ENCODE assay signal across 30 mouse cellular contexts in genomic region chr12:26501042-26501441, GRCm38 (mm10). TPM values are rescaled to one million over a fixed set of nuclear protein-coding genes. Genes with fewer than 3 reads are reported as not detected.
"Had no signal": no experiment of that assay in that cellular context is flagged by ENCODE, and none has a peak within 500 bp of the region (broad histone marks: within the 10 kb centered on the region; RNA-seq: fewer than 3 reads in every experiment).

No protein-coding gene starts in this region.

- H3K4me1 ChIP-seq: limb, embryonic 10.5 days; limb, embryonic 12.5 days; limb, embryonic 13.5 days; limb, embryonic 15.5 days; liver, embryonic 15.5 days; lung, embryonic 15.5 days; megakaryocyte, embryonic 14.5 days; midbrain, embryonic 10.5 days; midbrain, embryonic 12.5 days; midbrain, embryonic 13.5 days; midbrain, embryonic 15.5 days; neural tube, embryonic 12.5 days; neural tube, embryonic 13.5 days had no signal

- H3K27me3 ChIP-seq: limb, embryonic 12.5 days; limb, embryonic 13.5 days; limb, embryonic 15.5 days; liver, embryonic 12.5 days; liver, embryonic 15.5 days; lung, embryonic 15.5 days; megakaryocyte, embryonic 14.5 days; midbrain, embryonic 12.5 days; midbrain, embryonic 13.5 days; midbrain, embryonic 15.5 days; neural tube, embryonic 12.5 days; neural tube, embryonic 13.5 days had no signal

- H3K4me2 ChIP-seq: limb, embryonic 12.5 days; limb, embryonic 13.5 days; limb, embryonic 15.5 days; liver, embryonic 11.5 days; liver, embryonic 12.5 days; liver, embryonic 13.5 days; liver, embryonic 15.5 days; lung, embryonic 15.5 days; midbrain, embryonic 12.5 days; midbrain, embryonic 13.5 days; midbrain, embryonic 15.5 days; neural tube, embryonic 12.5 days; neural tube, embryonic 13.5 days had no signal

- ATAC-seq: liver, embryonic 12.5 days; liver, postnatal 0 days; lung, postnatal 0 days; midbrain, embryonic 13.5 days; midbrain, embryonic 15.5 days had no signal

- H3K9me3 ChIP-seq: limb, embryonic 10.5 days; limb, embryonic 12.5 days; limb, embryonic 13.5 days; limb, embryonic 15.5 days; liver, embryonic 12.5 days; liver, embryonic 13.5 days; liver, embryonic 15.5 days; lung, embryonic 15.5 days; midbrain, embryonic 10.5 days; midbrain, embryonic 12.5 days; midbrain, embryonic 13.5 days; midbrain, embryonic 15.5 days; neural tube, embryonic 12.5 days; neural tube, embryonic 13.5 days had no signal

- H3K9ac ChIP-seq: limb, embryonic 12.5 days; limb, embryonic 13.5 days; limb, embryonic 15.5 days; liver, embryonic 12.5 days; liver, embryonic 13.5 days; liver, embryonic 14.5 days; liver, embryonic 15.5 days; liver, postnatal 0 days; lung, embryonic 15.5 days; midbrain, embryonic 12.5 days; midbrain, embryonic 13.5 days; midbrain, embryonic 15.5 days; neural tube, embryonic 12.5 days; neural tube, embryonic 13.5 days had no signal

- H3K36me3 ChIP-seq: limb, embryonic 10.5 days; limb, embryonic 12.5 days; limb, embryonic 13.5 days; limb, embryonic 15.5 days; liver, embryonic 12.5 days; liver, embryonic 13.5 days; liver, embryonic 15.5 days; lung, embryonic 15.5 days; midbrain, embryonic 10.5 days; midbrain, embryonic 12.5 days; midbrain, embryonic 13.5 days; midbrain, embryonic 15.5 days; neural tube, embryonic 12.5 days; neural tube, embryonic 13.5 days had no signal

- H3K4me3 ChIP-seq: left cerebral cortex, adult 2 months; limb, embryonic 10.5 days; limb, embryonic 12.5 days; limb, embryonic 13.5 days; limb, embryonic 15.5 days; liver, embryonic 12.5 days; liver, embryonic 13.5 days; liver, embryonic 15.5 days; lung, embryonic 15.5 days; megakaryocyte, embryonic 14.5 days; midbrain, embryonic 10.5 days; midbrain, embryonic 12.5 days; midbrain, embryonic 13.5 days; midbrain, embryonic 15.5 days; myocyte; neural tube, embryonic 12.5 days; neural tube, embryonic 13.5 days had no signal

- DNase-seq: left cerebral cortex, postnatal 4 days; liver; liver, embryonic 13.5 days; liver, postnatal 0 days; lung, adult 18-20 months; lung, adult 2 months; lung, postnatal 10 days; lung, postnatal 14 days; lung, postnatal 36 days; midbrain, embryonic 14.5 days had no signal

- H3K27ac ChIP-seq: left cerebral cortex, adult 2 months; limb, embryonic 10.5 days; limb, embryonic 12.5 days; limb, embryonic 13.5 days; limb, embryonic 15.5 days; liver, embryonic 12.5 days; liver, embryonic 13.5 days; liver, embryonic 14.5 days; liver, embryonic 15.5 days; lung, embryonic 15.5 days; macrophage; midbrain, embryonic 10.5 days; midbrain, embryonic 12.5 days; midbrain, embryonic 13.5 days; midbrain, embryonic 15.5 days; neural tube, embryonic 12.5 days; neural tube, embryonic 13.5 days had no signal

RNA-seq across cellular contexts. Expression of gene Cmpk2, which starts 32.0 kb away (rescaled TPM):
- polyA plus RNA-seq: myocyte had no signal
